Mouse (Mus musculus): ENCODE data around the gene Olig1. TPM values are rescaled to one million over a fixed set of nuclear protein-coding genes. Genes with fewer than 3 reads are reported as not detected.

Olig1 gene
- total RNA-seq, 2 experiments from 2014 or later: 99.3 to 114 TPM

GRCm38 (mm10) chr16:91300641-91301441, 31.3 kb downstream of the Olig1 start:
- no peak for DNase-seq (ENCODE audit: low spot score in 2 of 2)
- intact Hi-C loops (cut with DNase I): loop anchor here (10.0 kb wide), 1 partner anchor 76 kb away; the partner anchor contains the start of gene Olig2

DNA sequence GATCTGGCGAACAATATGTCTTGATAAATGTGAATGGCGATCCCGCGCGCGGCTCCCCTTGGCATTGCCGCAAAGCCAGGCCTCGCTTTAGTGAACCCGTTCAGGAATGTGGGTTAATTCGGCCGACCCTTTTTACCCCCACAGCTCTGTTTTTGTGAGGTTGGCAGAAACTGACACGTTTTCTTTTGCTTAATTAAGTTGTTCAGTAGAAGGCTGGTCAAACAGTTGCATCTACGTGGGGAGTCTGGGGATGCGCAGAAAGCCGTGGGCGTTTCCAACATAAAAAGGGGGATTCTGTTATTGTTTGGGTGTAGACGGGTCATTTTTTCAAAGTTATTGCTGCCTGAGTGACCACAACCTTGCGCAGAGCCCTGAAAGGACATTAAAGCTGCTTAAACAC, 31.9 kb downstream of the Olig1 start:
- intact Hi-C loops (cut with DNase I): loop anchor here (10.0 kb wide), 1 partner anchor 77 kb away; the partner anchor contains the start of gene Olig2
- DNase-seq (ENCODE audit: low spot score in 2 of 2): no peak

- DNase-seq (ENCODE audit: low spot score in 2 of 2): peak in 1 of 2 experiments; percentile 31
- intact Hi-C loops (cut with DNase I): loop anchor here (10.0 kb wide), 1 partner anchor 79 kb away; the partner anchor contains the start of gene Olig2
Observed at GRCm38 (mm10) chr16:91303776-91304709, 34.5 kb downstream of the Olig1 start.

- DNase-seq (ENCODE audit: low spot score in 2 of 2): peak; percentile 22 to 23
- intact Hi-C loops (cut with DNase I): loop anchor here (10.0 kb wide), 1 partner anchor 81 kb away; the partner anchor contains the start of gene Olig2
Observed at GRCm38 (mm10) chr16:91305512-91306111, 36.0 kb downstream of the Olig1 start.

- DNase-seq (ENCODE audit: low spot score in 2 of 2): no peak
- intact Hi-C loops (cut with DNase I): loop anchor here (10.0 kb wide), 1 partner anchor 85 kb away; the partner anchor contains the start of gene Olig2
Observed at GRCm38 (mm10) chr16:91309872-91310271, 40.3 kb downstream of the Olig1 start.

GRCm38 (mm10) chr16:91312921-91313320, 43.3 kb downstream of the Olig1 start:
- intact Hi-C loops (cut with DNase I): no loop called here
- DNase-seq (ENCODE audit: low spot score in 2 of 2): no peak

GRCm38 (mm10) chr16:91314114-91314775, 44.7 kb downstream of the Olig1 start:
- intact Hi-C loops (cut with DNase I): no loop called here
- DNase-seq (ENCODE audit: low spot score in 2 of 2): peak; percentile 51 to 70

DNA sequence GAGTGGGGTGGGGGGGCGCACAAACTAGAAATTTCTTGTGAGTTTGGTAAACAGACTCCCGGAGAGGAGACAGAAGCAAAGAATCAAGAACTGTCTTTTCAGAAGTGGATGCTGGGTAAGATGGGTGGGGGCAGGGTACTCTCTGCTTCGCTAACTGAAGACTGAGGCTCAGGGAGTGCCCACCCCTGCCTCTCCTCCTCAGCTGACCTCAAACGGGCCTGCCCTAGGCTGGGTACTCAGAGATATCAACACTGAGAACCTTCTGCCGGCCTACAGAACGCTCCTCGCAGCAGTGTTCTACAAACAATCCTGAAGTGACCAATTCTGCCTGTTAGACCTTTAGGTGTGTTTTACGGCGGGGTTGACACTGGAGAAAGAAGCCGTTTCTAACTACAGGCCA, 50.6 kb downstream of the Olig1 start:
- intact Hi-C loops (cut with DNase I): no loop called here
- DNase-seq (ENCODE audit: low spot score in 2 of 2): no peak

GRCm38 (mm10) chr16:91320608-91321007, 51.0 kb downstream of the Olig1 start:
- DNase-seq (ENCODE audit: low spot score in 2 of 2): peak; percentile 6 to 10
- intact Hi-C loops (cut with DNase I): no loop called here

Other genes with a start within 250 kb of the Olig1 start
- 10 to 100 TPM; 39.7 to 74.0 TPM for gene Paxbp1, start 225.2 kb upstream of the Olig1 start, total RNA-seq (2021)
- under 1 TPM; 0.59 to 0.96 TPM for gene 4932438H23Rik, start 174.7 kb upstream of the Olig1 start, total RNA-seq (2021)
- 10 to 100 TPM; 22.1 to 27.1 TPM for gene Olig2, start 44.3 kb upstream of the Olig1 start, total RNA-seq (2021)
- 10 to 100 TPM; 19.4 to 25.1 TPM for gene Ifnar2, start 103.0 kb downstream of the Olig1 start, total RNA-seq (2021)
- not detected for gene Gm21970, start 121.9 kb downstream of the Olig1 start, total RNA-seq (2021)
- 10 to 100 TPM in 1 of 2 experiments, 1 to 10 TPM in 1; 9.4 to 10.2 TPM for gene Il10rb, start 136.4 kb downstream of the Olig1 start, total RNA-seq (2021)
- 10 to 100 TPM; 54.3 to 54.5 TPM for gene Ifnar1, start 215.5 kb downstream of the Olig1 start, total RNA-seq (2021)

Data from left cerebral cortex, postnatal 36 days (tissue).